Mouse (Mus musculus): ENCODE results near the gene Csrnp1. TPM values are rescaled to one million over a fixed set of nuclear protein-coding genes. Genes with fewer than 3 reads are reported as not detected.

Gene Csrnp1
- polyA plus RNA-seq, 1 experiment, result 9.2 TPM

- Histone ChIP-seq H3ac (ENCODE audit: control insufficient read depth, insufficient read length) (no peak overlapping the region), H3K36me3 (ENCODE audit: control insufficient read depth, insufficient read depth) (no peaks in the 10 kb centered on the region), H3K79me2 (ENCODE audit: control insufficient read depth, insufficient read depth) (peaks cover 6% of the 10 kb centered on the region), H3K27me3 (ENCODE audit: control insufficient read depth, insufficient read depth, insufficient read length) (no peaks in the 10 kb centered on the region), H3K4me2 (ENCODE audit: low read depth) (peak overlapping the region; percentile 86), H3K4me3 (no peak overlapping the region)
- TF ChIP-seq POLR2AphosphoS2 (IDR thresholded peaks at IDR 0.05; ENCODE audit: insufficient read length, low read depth) (no peak), MYOG (IDR thresholded peaks at IDR 0.05; ENCODE audit: control insufficient read depth in 1 of 3, insufficient read depth in 1 of 3, insufficient read length in 2 of 3, low read depth in 2 of 3) (peak in 1 of 3 experiments; percentile 22)
These were observed 43.1 kb upstream of the Csrnp1 start for GRCm38 (mm10) chr9:120027401-120028151.

GRCm38 (mm10) chr9:120024625-120025024 lies 40.2 kb upstream of the Csrnp1 start:
- H3K36me3 ChIP-seq (ENCODE audit: control insufficient read depth, insufficient read depth), result no peaks in the 10 kb centered on the region
- H3K4me2 ChIP-seq (ENCODE audit: low read depth), result peak overlapping the region; percentile 18
- no peak overlapping the region for H3ac ChIP-seq (ENCODE audit: control insufficient read depth, insufficient read length)
- peaks cover 12% of the 10 kb centered on the region for H3K79me2 ChIP-seq (ENCODE audit: control insufficient read depth, insufficient read depth)
- no peaks in the 10 kb centered on the region for H3K27me3 ChIP-seq (ENCODE audit: control insufficient read depth, insufficient read depth, insufficient read length)
- TF ChIP-seq MYOD1 (IDR thresholded peaks at IDR 0.05; ENCODE audit: control insufficient read depth in 1 of 3, insufficient read length in 2 of 3, low read depth in 2 of 3) (peak in 1 of 3 experiments; percentile 70), MYOG (IDR thresholded peaks at IDR 0.05; ENCODE audit: control insufficient read depth in 1 of 3, insufficient read depth in 1 of 3, insufficient read length in 2 of 3, low read depth in 2 of 3) (peak in 2 of 3 experiments; percentile 6 to 67), TCF12 (IDR thresholded peaks at IDR 0.05; ENCODE audit: insufficient read depth, poor library complexity, severe bottlenecking) (no peak)
- no peak overlapping the region for H3K4me3 ChIP-seq

- TF ChIP-seq E2F4 (IDR thresholded peaks at IDR 0.05; ENCODE audit: insufficient read depth), result no peak
- TF ChIP-seq TCF3 (IDR thresholded peaks at IDR 0.05; ENCODE audit: insufficient read length, low read depth), result peak; percentile 53
- TF ChIP-seq POLR2A (IDR thresholded peaks at IDR 0.05; ENCODE audit: insufficient read length, low read depth), result no peak
- TF ChIP-seq SRF (IDR thresholded peaks at IDR 0.05; ENCODE audit: control insufficient read depth, insufficient read length, low read depth), result no peak
- no peak for TF ChIP-seq CEBPB (IDR thresholded peaks at IDR 0.05; ENCODE audit: insufficient read depth, poor library complexity, severe bottlenecking)
- no peak for TF ChIP-seq POLR2AphosphoS2 (IDR thresholded peaks at IDR 0.05; ENCODE audit: insufficient read length, low read depth)
- no peak for TF ChIP-seq USF1 (IDR thresholded peaks at IDR 0.05; ENCODE audit: low read depth)
- peak in 2 of 3 experiments; percentile 70 to 90 for TF ChIP-seq MYOG (IDR thresholded peaks at IDR 0.05; ENCODE audit: control insufficient read depth in 1 of 3, insufficient read depth in 1 of 3, insufficient read length in 2 of 3, low read depth in 2 of 3)
- TF ChIP-seq TCF12 (IDR thresholded peaks at IDR 0.05; ENCODE audit: insufficient read depth, poor library complexity, severe bottlenecking), result peak; percentile 69
- no peak for TF ChIP-seq REST (IDR thresholded peaks at IDR 0.05; ENCODE audit: insufficient read depth, insufficient read length)
- peak; percentile 93 to 98 (median 97) for TF ChIP-seq MYOD1 (IDR thresholded peaks at IDR 0.05; ENCODE audit: control insufficient read depth in 1 of 3, insufficient read length in 2 of 3, low read depth in 2 of 3)
- TF ChIP-seq MAX (IDR thresholded peaks at IDR 0.05; ENCODE audit: low read depth), result no peak
- Histone ChIP-seq H3K27me3 (ENCODE audit: control insufficient read depth, insufficient read depth, insufficient read length) (no peaks in the 10 kb centered on the region), H3K4me2 (ENCODE audit: low read depth) (peak overlapping the region; percentile 64), H3K4me3 (no peak overlapping the region), H3K79me2 (ENCODE audit: control insufficient read depth, insufficient read depth) (peaks cover 12% of the 10 kb centered on the region), H3ac (ENCODE audit: control insufficient read depth, insufficient read length) (no peak overlapping the region), H3K36me3 (ENCODE audit: control insufficient read depth, insufficient read depth) (no peaks in the 10 kb centered on the region)
These were observed 39.7 kb upstream of the Csrnp1 start for GRCm38 (mm10) chr9:120024171-120024570.

- Histone ChIP-seq H3K79me2 (ENCODE audit: control insufficient read depth, insufficient read depth) (peaks cover 12% of the 10 kb centered on the region), H3K36me3 (ENCODE audit: control insufficient read depth, insufficient read depth) (peaks cover 2% of the 10 kb centered on the region), H3K4me3 (peak within 1 kb of the TSS; percentile 39), H3K27me3 (ENCODE audit: control insufficient read depth, insufficient read depth, insufficient read length) (no peaks in the 10 kb centered on the region), H3ac (ENCODE audit: control insufficient read depth, insufficient read length) (peak within 1 kb of the TSS; percentile 19), H3K4me2 (ENCODE audit: low read depth) (peak within 1 kb of the TSS; percentile 64)
- peak in 1 of 3 experiments; percentile 5 for TF ChIP-seq MYOG (IDR thresholded peaks at IDR 0.05; ENCODE audit: control insufficient read depth in 1 of 3, insufficient read depth in 1 of 3, insufficient read length in 2 of 3, low read depth in 2 of 3)
- TF ChIP-seq E2F4 (IDR thresholded peaks at IDR 0.05; ENCODE audit: insufficient read depth), result no peak
- peak; percentile 15 for TF ChIP-seq POLR2A (IDR thresholded peaks at IDR 0.05; ENCODE audit: insufficient read length, low read depth)
- no peak for TF ChIP-seq REST (IDR thresholded peaks at IDR 0.05; ENCODE audit: insufficient read depth, insufficient read length)
These were observed 38.8 kb upstream of the Csrnp1 start, which contains the start of gene Xirp1 for GRCm38 (mm10) chr9:120023086-120023811. Gene Xirp1, minus strand, starts transcription at chr9:120023598.

GRCm38 (mm10) chr9:120021164-120021563 lies 36.7 kb upstream of the Csrnp1 start:
- peak overlapping the region; percentile 39 for H3K4me3 ChIP-seq
- H3K79me2 ChIP-seq (ENCODE audit: control insufficient read depth, insufficient read depth), result peaks cover 12% of the 10 kb centered on the region
- no peaks in the 10 kb centered on the region for H3K27me3 ChIP-seq (ENCODE audit: control insufficient read depth, insufficient read depth, insufficient read length)
- peak overlapping the region; percentile 32 for H3ac ChIP-seq (ENCODE audit: control insufficient read depth, insufficient read length)
- TF ChIP-seq SRF (IDR thresholded peaks at IDR 0.05; ENCODE audit: control insufficient read depth, insufficient read length, low read depth) (no peak), TCF3 (IDR thresholded peaks at IDR 0.05; ENCODE audit: insufficient read length, low read depth) (no peak), POLR2A (IDR thresholded peaks at IDR 0.05; ENCODE audit: insufficient read length, low read depth) (peak; percentile 50), MYOG (IDR thresholded peaks at IDR 0.05; ENCODE audit: control insufficient read depth in 1 of 3, insufficient read depth in 1 of 3, insufficient read length in 2 of 3, low read depth in 2 of 3) (peak in 1 of 3 experiments; percentile 2), E2F4 (IDR thresholded peaks at IDR 0.05; ENCODE audit: insufficient read depth) (no peak), POLR2AphosphoS2 (IDR thresholded peaks at IDR 0.05; ENCODE audit: insufficient read length, low read depth) (peak; percentile 36), MAX (IDR thresholded peaks at IDR 0.05; ENCODE audit: low read depth) (no peak), TCF12 (IDR thresholded peaks at IDR 0.05; ENCODE audit: insufficient read depth, poor library complexity, severe bottlenecking) (no peak), MYOD1 (IDR thresholded peaks at IDR 0.05; ENCODE audit: control insufficient read depth in 1 of 3, insufficient read length in 2 of 3, low read depth in 2 of 3) (peak in 1 of 3 experiments; percentile 32), USF1 (IDR thresholded peaks at IDR 0.05; ENCODE audit: low read depth) (no peak), CEBPB (IDR thresholded peaks at IDR 0.05; ENCODE audit: insufficient read depth, poor library complexity, severe bottlenecking) (no peak), REST (IDR thresholded peaks at IDR 0.05; ENCODE audit: insufficient read depth, insufficient read length) (no peak)
- peak overlapping the region; percentile 64 for H3K4me2 ChIP-seq (ENCODE audit: low read depth)
- H3K36me3 ChIP-seq (ENCODE audit: control insufficient read depth, insufficient read depth), result peaks cover 4% of the 10 kb centered on the region
